Mouse (Mus musculus): ENCODE measurements at regions not wholly inside any gene's neighbourhood (a gene's known extent, or its start where the extent isn't known, plus 50 kb on each side); places are given as distances from the start of the nearest gene placed in this dataset.
A peak's percentile ranks its signal among the peaks of the same experiment; 100 is the strongest.

DNA sequence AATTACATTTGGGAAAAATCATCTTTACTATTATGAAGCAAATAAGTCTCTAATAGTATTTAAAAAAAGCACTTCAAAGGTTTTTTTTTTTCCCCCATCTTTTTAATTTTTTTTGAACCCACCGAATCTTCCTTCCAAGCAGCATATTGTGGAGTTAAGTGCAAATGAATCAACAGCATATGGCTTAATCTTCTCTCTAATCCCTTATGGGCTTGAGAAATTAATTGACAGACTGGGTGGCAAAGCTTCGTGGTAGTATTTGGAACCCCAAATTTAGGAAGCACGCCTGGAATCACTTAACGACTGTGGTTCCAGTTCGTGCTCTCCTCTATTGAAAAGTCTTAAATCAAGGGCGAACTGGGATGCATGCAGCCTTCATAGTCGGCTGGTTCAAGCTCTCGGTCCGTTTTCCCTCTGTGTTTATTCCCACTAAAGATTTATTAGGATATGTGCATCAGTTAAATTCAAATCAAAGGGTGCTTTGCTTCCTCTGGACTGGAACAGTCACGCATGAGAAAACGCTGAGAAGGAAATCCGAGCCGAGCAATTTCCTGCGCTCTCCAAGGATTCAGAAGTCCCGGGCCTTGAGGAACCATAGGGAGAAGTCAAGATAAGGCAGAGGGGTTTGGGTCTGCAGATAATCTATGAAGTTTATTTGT lies 156.2 kb upstream of the Tom1l1 start:
- ATAC-seq (replicated peaks; ENCODE audit: low FRiP score) = peak; percentile 93
- Histone ChIP-seq H3K4me2 (peak overlapping the region; percentile 21; the same call in 1 of the 2 replicates), H3K36me3 (no peaks in the 10 kb centered on the region), H3K27me3 (no peaks in the 10 kb centered on the region), H3K4me3 (replicated peaks) (no peak overlapping the region), H3K9me3 (replicated peaks) (peaks cover 9% of the 10 kb centered on the region), H3K27ac (peak overlapping the region; percentile 81), H3K4me1 (peaks cover 15% of the 10 kb centered on the region), H3K9ac (no peak overlapping the region)
- WGBS = 16% methylated on average over 15 of the region's 15 CpGs

DNA sequence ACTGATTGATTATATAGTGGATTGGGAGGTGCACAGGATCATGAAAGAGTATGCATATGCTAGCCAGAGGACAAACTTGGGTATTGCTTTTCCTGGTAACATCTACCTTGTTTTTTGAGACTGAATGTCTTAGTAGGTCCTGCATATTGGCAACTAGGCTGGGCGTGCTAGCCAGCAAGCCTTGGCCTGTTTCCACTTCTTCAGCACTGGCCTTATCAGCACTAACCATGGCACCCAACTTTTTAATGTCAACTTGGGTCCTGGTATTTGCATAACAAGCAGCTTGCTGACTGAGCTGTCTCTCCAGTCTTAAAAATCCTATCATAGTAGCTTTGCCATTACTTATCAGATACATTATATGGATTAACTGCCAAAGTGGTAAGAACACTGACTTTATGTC lies 150.0 kb upstream of the Tom1l1 start:
- H3K4me3 ChIP-seq (replicated peaks) = no peak overlapping the region
- H3K9me3 ChIP-seq (replicated peaks) = peaks cover 7% of the 10 kb centered on the region
- no peaks in the 10 kb centered on the region for H3K4me1 ChIP-seq
- no peaks in the 10 kb centered on the region for H3K36me3 ChIP-seq
- no peak for ATAC-seq (replicated peaks; ENCODE audit: low FRiP score)
- no peak overlapping the region for H3K4me2 ChIP-seq
- H3K27ac ChIP-seq = no peak overlapping the region
- no peak overlapping the region for H3K9ac ChIP-seq
- WGBS = 83% methylated on average over 1 of the region's 1 CpGs
- H3K27me3 ChIP-seq = no peaks in the 10 kb centered on the region

DNA sequence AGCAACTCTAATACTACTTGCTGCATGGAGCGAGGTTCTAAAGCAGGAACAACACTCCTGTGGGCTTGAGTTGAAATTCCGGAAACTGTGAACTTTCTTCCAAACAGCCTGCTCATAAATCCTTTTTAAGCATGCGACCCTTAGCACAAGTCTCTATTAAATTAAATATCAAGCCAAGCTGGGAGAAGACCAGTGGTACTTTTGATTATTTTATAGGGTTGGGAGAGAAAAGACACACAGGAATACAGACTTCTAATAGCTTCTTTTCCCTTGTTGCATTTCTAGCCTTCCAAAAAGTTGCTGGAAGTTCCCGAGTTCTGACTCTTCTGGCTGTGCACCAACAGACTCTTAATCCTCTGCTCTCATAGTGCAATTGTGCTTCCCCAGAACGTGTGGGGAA lies 136.6 kb upstream of the Tom1l1 start:
- no peaks in the 10 kb centered on the region for H3K4me1 ChIP-seq
- H3K9me3 ChIP-seq (replicated peaks) = no peaks in the 10 kb centered on the region
- peak; percentile 46; the same call in 1 of the 2 replicates for ATAC-seq (replicated peaks; ENCODE audit: low FRiP score)
- H3K36me3 ChIP-seq = no peaks in the 10 kb centered on the region
- H3K4me3 ChIP-seq (replicated peaks) = no peak overlapping the region
- no peak overlapping the region for H3K9ac ChIP-seq
- WGBS = 47% methylated on average over 5 of the region's 5 CpGs
- H3K4me2 ChIP-seq = no peak overlapping the region
- H3K27ac ChIP-seq = peak overlapping the region; percentile 66; the same call in 1 of the 2 replicates
- no peaks in the 10 kb centered on the region for H3K27me3 ChIP-seq

DNA sequence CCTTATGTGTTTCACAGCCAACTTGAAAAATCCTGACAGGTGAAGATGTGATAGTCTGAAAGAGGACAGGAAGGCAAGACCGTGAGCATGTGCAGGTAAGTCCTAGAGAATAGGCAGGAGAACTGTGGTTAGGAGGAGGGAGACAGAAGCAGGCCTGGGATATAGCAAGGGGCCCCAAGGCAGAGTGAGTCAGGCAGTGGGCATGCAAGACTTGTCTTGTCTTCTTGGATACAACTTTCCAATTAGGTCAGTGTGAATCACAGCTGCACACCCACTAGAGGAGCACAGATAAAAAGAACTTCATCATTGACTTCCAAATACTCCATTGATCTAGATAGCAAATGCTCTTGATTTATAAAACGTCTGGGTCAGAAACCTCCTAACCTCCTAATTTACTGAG lies 128.6 kb upstream of the Tom1l1 start:
- H3K27me3 ChIP-seq = no peaks in the 10 kb centered on the region
- 82% methylated on average over 2 of the region's 2 CpGs for WGBS
- H3K4me2 ChIP-seq = no peak overlapping the region
- H3K36me3 ChIP-seq = no peaks in the 10 kb centered on the region
- H3K27ac ChIP-seq = no peak overlapping the region
- H3K4me3 ChIP-seq (replicated peaks) = no peak overlapping the region
- H3K4me1 ChIP-seq = no peaks in the 10 kb centered on the region
- no peaks in the 10 kb centered on the region for H3K9me3 ChIP-seq (replicated peaks)
- no peak for ATAC-seq (replicated peaks; ENCODE audit: low FRiP score)
- no peak overlapping the region for H3K9ac ChIP-seq

DNA sequence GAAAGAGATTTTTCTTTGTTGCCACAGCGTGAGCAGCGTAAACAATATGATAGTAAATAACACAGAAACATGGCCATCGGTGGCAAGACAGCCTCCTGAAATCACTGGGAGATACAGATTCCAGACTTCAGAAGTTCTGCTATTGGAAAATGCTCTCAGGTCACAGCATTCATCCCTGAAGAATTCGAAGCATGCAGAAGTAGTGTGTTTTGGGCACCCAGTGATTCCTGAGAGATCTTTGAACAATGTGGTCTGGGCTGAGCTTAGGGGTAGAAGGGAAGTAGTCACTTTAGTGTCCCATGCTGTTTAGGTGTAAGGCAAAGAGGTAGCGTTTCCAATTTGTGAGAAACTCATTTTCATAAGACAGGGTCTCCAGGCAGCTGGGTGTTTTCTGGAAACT lies 126.3 kb upstream of the Tom1l1 start:
- ATAC-seq (replicated peaks; ENCODE audit: low FRiP score) = no peak
- H3K9ac ChIP-seq = no peak overlapping the region
- WGBS = 75% methylated on average over 5 of the region's 5 CpGs
- H3K27me3 ChIP-seq = no peaks in the 10 kb centered on the region
- no peak overlapping the region for H3K4me2 ChIP-seq
- H3K27ac ChIP-seq = no peak overlapping the region
- no peak overlapping the region for H3K4me3 ChIP-seq (replicated peaks)
- no peaks in the 10 kb centered on the region for H3K4me1 ChIP-seq
- H3K36me3 ChIP-seq = no peaks in the 10 kb centered on the region
- H3K9me3 ChIP-seq (replicated peaks) = no peaks in the 10 kb centered on the region

DNA sequence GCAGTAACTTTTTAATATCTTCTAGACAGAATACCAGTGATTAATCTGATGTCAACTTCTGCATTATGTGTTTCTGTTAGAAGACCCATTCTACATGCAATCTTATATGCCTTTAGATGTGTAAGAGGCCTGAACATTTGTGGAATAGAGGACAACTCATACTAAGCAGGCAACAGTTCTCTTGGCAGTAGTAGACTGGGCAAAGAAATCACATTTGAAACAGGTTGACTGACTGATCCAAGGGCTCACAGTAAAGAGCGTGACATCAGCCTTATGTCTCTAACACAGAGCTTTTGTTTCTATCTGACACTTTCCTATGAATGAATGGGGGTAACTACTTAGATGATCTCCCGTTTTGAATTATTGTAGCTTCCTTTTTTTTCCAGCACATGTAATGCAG lies 124.8 kb upstream of the Tom1l1 start:
- no peak overlapping the region for H3K9ac ChIP-seq
- no peak overlapping the region for H3K27ac ChIP-seq
- H3K36me3 ChIP-seq = no peaks in the 10 kb centered on the region
- no peak for ATAC-seq (replicated peaks; ENCODE audit: low FRiP score)
- H3K27me3 ChIP-seq = no peaks in the 10 kb centered on the region
- H3K4me2 ChIP-seq = no peak overlapping the region
- no peak overlapping the region for H3K4me3 ChIP-seq (replicated peaks)
- WGBS = 85% methylated on average over 2 of the region's 2 CpGs
- no peaks in the 10 kb centered on the region for H3K4me1 ChIP-seq
- no peaks in the 10 kb centered on the region for H3K9me3 ChIP-seq (replicated peaks)

DNA sequence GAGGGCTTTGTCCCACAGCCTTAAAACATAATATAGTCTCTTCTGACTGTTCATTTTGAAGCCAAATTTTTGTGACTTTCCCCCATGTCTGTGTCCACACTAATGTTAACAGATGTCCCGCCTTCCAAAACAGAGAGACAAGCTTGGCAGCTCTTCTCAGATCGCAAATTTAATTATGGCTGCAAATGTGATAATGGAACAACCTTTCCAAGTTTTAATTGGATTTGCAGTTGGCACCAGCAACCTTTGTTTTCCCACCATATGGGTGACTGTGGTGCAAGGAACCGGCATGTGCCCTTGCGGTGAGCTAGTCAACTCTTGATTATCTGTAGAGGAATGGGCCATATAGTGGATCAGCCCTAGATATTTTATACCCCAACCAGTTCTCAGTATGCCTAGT lies 124.4 kb upstream of the Tom1l1 start:
- no peak overlapping the region for H3K4me3 ChIP-seq (replicated peaks)
- no peaks in the 10 kb centered on the region for H3K9me3 ChIP-seq (replicated peaks)
- no peak overlapping the region for H3K27ac ChIP-seq
- no peak for ATAC-seq (replicated peaks; ENCODE audit: low FRiP score)
- H3K9ac ChIP-seq = no peak overlapping the region
- 88% methylated on average over 4 of the region's 4 CpGs for WGBS
- H3K4me1 ChIP-seq = no peaks in the 10 kb centered on the region
- H3K27me3 ChIP-seq = no peaks in the 10 kb centered on the region
- no peak overlapping the region for H3K4me2 ChIP-seq
- H3K36me3 ChIP-seq = no peaks in the 10 kb centered on the region

DNA sequence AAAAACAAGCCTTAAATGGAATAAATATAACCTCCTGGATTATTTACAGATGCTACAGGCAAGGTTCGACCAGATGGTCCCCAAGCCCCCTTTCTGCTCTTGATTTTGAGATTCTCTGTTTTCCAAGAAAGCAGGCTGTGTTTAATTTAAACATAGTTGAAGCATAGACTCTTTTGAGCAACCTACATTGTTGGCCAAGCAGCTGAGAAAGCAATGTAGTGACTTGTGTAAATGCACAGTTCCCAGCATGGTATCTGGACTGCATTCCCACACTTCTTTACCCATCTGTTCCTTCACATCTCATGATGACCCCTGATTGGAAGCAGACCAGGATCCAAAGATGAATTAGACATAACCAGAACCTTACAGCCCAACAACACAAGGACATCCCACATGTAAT lies 120.3 kb upstream of the Tom1l1 start:
- ATAC-seq (replicated peaks; ENCODE audit: low FRiP score) = no peak
- Histone ChIP-seq H3K4me3 (replicated peaks) (no peak overlapping the region), H3K4me2 (no peak overlapping the region), H3K27me3 (no peaks in the 10 kb centered on the region), H3K9ac (no peak overlapping the region), H3K4me1 (no peaks in the 10 kb centered on the region), H3K27ac (no peak overlapping the region), H3K36me3 (no peaks in the 10 kb centered on the region), H3K9me3 (replicated peaks) (no peaks in the 10 kb centered on the region)
- WGBS = 72% methylated on average over 1 of the region's 1 CpGs

DNA sequence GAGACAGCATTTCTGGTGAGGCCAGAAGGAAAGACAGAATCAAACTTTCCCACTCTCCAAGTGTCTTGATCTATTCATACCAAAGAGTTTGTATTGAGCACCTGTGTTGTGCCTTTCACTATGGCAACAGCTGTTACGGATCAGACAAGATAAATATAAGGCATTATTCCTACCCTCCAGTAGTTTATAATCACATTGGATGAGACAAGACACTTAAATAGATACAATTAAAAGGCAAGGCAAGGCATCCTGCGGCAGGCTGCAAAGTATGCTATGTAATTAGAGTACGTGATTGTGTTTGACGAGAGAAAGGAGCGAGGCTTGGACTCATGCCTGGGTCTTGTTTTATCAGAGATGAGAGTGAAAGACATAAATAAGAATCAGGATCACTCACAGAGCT lies 119.2 kb upstream of the Tom1l1 start:
- no peaks in the 10 kb centered on the region for H3K27me3 ChIP-seq
- H3K4me1 ChIP-seq = no peaks in the 10 kb centered on the region
- ATAC-seq (replicated peaks; ENCODE audit: low FRiP score) = no peak
- no peak overlapping the region for H3K4me3 ChIP-seq (replicated peaks)
- H3K9me3 ChIP-seq (replicated peaks) = no peaks in the 10 kb centered on the region
- 70% methylated on average over 5 of the region's 5 CpGs for WGBS
- no peak overlapping the region for H3K27ac ChIP-seq
- no peaks in the 10 kb centered on the region for H3K36me3 ChIP-seq
- no peak overlapping the region for H3K4me2 ChIP-seq
- no peak overlapping the region for H3K9ac ChIP-seq

DNA sequence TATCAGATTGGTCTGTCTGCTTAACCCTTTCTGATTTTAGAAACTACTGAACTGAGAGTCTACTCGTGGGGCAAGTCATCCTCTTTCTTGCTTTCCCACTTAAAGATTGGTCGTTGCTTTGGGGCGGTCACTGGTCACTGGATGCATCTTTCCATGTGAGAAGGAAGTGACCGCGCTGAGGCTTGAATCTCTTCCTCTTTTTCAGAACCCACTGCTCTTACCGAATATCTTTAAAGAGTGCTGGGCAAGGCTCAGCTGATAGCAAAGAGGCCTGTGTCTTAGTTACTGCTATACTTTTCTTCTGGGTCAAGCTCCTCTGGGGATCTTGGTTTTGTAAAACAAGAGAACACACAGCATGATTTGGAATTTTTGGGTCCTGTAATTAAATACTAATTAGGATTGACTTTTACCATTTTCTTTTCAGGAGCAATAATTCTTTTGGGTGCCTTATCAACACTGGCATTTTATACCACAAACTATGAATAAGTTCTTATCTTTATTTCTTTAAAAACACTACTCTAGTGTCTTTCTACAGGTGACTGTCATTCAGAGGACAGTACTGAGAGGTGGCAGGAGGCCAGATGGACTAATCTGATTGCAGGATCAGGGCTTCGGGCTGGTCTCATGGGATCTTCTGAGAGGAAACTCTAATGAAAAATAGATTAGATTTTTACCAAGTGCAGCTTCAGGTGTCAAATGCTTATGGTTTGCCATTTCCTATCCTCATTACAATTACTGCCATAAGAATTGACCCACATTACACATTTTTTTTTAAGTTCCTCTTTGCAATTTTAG lies 114.6 kb upstream of the Tom1l1 start:
- Histone ChIP-seq H3K9me3 (replicated peaks) (no peaks in the 10 kb centered on the region), H3K27ac (no peak overlapping the region), H3K27me3 (no peaks in the 10 kb centered on the region), H3K36me3 (no peaks in the 10 kb centered on the region), H3K4me1 (no peaks in the 10 kb centered on the region), H3K9ac (no peak overlapping the region), H3K4me3 (replicated peaks) (no peak overlapping the region), H3K4me2 (no peak overlapping the region)
- ATAC-seq (replicated peaks; ENCODE audit: low FRiP score) = no peak
- WGBS = 81% methylated on average over 7 of the region's 7 CpGs

DNA sequence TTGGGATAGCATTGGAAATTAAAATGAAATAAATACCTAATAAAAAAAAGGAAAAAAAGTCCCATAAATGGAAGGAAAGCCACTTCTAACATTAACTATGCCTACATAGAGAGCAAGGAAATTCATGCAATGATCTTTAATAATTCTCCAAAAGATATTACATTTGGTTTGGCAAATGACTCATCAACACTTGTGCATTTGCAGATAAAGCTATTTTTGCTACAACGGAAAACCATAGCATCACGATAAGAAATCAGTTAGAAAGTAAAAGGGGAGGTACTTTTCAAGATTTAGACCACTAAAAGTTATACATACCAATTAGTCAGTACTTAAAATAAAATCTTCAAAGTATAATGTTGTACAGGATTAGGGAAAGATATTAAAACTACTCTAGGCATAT lies 109.4 kb upstream of the Tom1l1 start:
- H3K4me2 ChIP-seq = no peak overlapping the region
- no peak overlapping the region for H3K9ac ChIP-seq
- no peak overlapping the region for H3K4me3 ChIP-seq (replicated peaks)
- no peak overlapping the region for H3K27ac ChIP-seq
- no peaks in the 10 kb centered on the region for H3K4me1 ChIP-seq
- no peak for ATAC-seq (replicated peaks; ENCODE audit: low FRiP score)
- H3K9me3 ChIP-seq (replicated peaks) = no peaks in the 10 kb centered on the region
- no peaks in the 10 kb centered on the region for H3K36me3 ChIP-seq
- H3K27me3 ChIP-seq = no peaks in the 10 kb centered on the region
- 96% methylated on average over 2 of the region's 2 CpGs for WGBS

DNA sequence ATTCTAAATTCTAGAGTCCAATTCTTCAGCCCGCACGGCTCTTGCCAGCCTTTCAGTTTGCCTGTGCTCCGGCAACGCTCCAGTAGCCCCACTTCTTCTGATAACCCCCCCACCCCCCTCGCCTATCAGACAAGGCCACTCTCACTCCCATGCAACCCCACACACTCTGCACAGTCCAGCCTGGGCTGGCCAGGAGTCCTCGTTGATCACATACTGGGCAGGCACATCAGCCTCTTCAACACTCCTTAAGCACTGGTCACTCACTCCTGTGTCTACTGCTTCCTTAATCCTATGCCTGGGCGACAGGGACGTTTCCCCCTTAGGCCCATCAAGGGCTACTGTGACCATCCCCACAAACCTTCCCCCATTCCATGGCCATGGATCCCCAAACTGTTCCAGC lies 95.4 kb upstream of the Tom1l1 start:
- WGBS = 75% methylated on average over 8 of the region's 8 CpGs
- H3K9me3 ChIP-seq (replicated peaks) = no peaks in the 10 kb centered on the region
- no peak overlapping the region for H3K4me3 ChIP-seq (replicated peaks)
- no peaks in the 10 kb centered on the region for H3K36me3 ChIP-seq
- peak; percentile 20 for ATAC-seq (replicated peaks; ENCODE audit: low FRiP score)
- H3K4me1 ChIP-seq = 0 out of 2 replicates have a peak, but pooled peaks cover 7% of the 10 kb centered on the region
- no peak overlapping the region for H3K9ac ChIP-seq
- no peaks in the 10 kb centered on the region for H3K27me3 ChIP-seq
- no peak overlapping the region for H3K4me2 ChIP-seq
- no peak overlapping the region for H3K27ac ChIP-seq
